Mouse (Mus musculus): ENCODE results near the gene Rpl28.

DNA sequence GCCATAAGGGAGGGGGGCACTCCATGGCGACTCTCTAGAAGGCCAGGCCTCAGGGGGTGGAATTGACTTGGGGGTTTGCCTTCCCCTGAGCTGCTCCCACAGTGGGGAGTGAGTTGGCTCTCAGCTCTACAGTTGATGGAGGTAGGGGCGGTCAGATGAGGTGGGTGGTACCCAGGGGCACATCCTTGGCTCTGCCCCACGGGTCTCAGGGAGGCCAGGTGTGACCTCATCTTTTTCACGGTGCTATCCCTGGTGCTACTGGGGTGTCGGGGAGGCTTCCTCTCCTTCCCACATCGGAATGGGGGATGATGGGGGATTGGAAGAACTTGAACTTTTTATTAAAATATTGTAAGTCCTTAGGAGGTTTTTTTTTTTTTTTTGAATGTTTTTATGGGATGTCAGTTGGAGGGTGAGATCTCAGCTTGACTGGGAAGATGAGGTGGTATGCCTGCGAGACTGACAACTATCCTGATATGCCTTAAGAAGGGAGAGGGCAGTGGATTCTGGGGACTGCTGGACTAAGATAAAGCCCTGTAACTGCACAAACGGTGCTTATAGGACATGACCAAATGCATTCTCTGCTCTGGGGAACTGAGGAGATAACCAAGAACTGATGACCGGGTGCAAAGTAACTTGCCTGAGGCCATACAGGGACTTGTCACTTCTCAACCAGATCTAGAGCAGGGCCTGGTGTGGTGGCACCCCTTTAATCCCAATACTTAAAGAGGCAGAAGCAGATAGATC is 45.3 kb upstream of the Rpl28 start:
- TF ChIP-seq POLR2AphosphoS2 (IDR thresholded peaks at IDR 0.05; ENCODE audit: insufficient read length, low read depth) (no peak), MYOG (IDR thresholded peaks at IDR 0.05; ENCODE audit: control insufficient read depth in 1 of 3, insufficient read depth in 1 of 3, insufficient read length in 2 of 3, low read depth in 2 of 3) (no peak)
